Mouse (Mus musculus) bone marrow macrophage, adult 2 months (primary cell): Measurements from ENCODE around the gene Schip1.

Source experiments
- CTCF ChIP-seq: IDR thresholded peaks from 2 replicates; pipeline ENCODE4 v1.5.1; 2012; ENCODE audit warnings: low read depth, mild to moderate bottlenecking, low read length, moderate library complexity
- POLR2A ChIP-seq: IDR thresholded peaks from 2 replicates; pipeline ENCODE4 v1.6.1; 2012; ENCODE audit warnings: mild to moderate bottlenecking, low read depth, low read length, borderline replicate concordance

GRCm38 (mm10) chr3:68508629-68509028 lies 444.0 kb downstream of the Schip1 start:
- no peak for TF ChIP-seq POLR2A
- no peak for TF ChIP-seq CTCF
